Mouse (Mus musculus): ENCODE results near the gene Ccdc114.
A peak's percentile ranks its signal among the peaks of the same experiment; 100 is the strongest.
"Not testable (repeated sequence)": the region's sequence is repeated elsewhere in the genome, so short reads cannot be mapped to it uniquely, and the experiment has no call there.

Ccdc114 gene

DNA sequence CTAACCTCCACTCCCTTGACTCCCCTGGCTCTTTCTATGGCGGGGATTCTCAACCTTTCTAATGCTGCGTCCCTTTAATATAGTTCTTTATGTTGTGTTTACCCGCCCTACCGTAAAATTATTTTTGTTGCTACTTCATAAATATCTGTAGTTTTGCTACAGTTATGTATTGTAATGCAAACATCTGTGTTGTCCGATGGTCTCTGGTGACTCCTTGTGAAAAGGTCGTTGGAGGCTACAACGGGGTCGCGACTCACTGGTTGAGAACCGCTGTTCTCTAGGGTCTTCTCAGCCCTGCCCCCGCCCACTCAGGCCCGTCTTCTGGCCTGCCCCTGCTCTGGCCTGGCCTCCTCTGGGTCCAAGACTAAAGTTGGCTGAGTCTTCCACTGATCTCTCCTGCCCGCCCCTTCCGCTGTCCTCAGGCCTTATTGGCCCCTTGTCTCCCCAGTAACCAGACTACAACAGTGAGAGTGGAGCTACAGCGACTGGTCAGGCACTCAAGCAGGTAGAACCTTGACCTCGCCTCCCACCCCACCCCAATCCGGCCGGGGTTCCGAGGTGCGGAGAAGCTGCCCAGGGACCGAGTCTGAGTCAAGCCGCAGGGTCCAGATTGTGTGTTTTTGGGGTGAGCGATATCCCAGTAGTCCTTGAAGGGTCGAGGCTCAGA lies at the start of gene Ccdc114:
TSS of gene Ccdc114 (plus strand) at position 311 of the 667 bp plus-strand sequence.
- DNase-seq: peak; percentile 20 to 30

DNA sequence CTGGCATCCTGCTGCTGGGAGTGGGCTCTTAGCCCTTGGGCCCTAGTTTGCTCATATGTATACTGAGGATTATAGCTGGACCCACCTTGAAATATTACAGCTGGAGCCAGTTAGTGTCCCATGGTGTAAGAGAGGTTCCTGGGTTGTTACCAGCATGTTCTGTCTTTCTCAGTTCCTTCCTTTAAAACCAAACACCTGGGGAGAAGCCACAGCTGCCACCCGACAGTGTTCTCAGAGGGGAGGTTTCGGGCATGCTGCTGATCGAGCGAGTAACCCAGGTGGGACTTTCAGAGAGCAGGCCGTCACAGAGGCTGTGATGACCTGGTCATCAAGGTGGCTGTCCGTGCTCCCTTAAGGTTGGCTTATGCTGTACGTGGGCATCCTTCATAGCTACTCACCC lies 47.0 kb upstream of the Ccdc114 start:
- DNase-seq: no peak

DNA sequence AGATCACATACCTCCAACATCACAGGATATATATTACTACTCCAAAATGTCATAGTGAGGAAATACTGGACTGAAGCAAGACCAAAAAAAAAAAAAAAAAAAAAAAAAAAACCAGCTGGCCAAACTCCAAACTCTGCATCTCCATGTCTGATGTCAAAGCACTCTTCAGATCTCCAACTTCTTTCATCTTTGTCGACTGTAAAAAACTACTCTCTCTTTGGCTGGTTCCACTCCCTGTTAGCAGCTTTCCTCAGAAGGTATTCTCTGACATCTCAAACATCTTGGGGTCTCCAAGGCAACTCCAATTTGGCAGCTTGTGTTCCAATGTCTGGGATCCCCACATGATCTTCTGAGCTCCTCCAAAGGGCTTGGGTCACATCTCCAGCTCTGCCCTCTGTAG lies 45.6 kb upstream of the Ccdc114 start, which contains the start of gene Grin2d:
TSS of gene Grin2d (minus strand) at position 101 of the 400 bp plus-strand sequence.
- DNase-seq: not testable (repeated sequence)

DNA sequence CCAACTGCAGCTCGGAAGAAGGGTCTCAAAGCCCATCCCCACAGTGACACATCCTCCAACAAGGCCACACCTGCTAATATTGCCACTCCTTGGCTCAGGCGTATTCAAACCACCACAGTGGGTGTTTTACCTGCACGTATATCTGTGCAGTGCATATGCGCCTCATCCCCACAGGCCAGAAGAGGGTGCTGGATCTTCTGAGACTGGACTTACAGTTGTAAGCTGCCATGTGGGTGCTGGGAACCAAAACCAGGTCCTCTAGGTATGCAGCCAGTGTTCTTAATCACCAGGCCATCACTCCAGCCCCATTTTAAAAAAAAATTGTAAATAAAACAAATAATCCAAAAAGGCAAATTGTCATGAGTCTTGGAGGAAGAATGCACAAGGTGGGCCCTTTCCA lies 43.3 kb upstream of the Ccdc114 start:
- DNase-seq: no peak

DNA sequence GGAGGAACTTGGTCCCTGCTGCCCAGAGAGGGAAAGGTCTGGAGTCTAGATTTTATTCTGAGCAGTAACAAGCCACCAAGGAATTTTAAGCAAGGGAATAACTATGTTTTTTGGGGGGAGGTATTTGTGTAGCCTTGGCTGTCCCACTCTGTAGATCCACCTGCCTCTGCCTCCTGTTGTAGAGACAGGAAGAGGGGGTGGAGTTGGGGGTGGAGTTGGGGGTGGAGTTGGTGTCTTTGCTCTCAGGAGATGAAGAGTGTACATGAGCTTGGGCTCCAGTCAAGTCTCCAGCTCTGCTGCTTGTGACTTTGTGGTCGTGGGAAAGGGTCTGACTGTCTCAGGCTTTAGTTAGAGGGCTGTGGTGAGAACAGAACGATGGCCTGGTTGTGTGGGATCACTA lies 42.9 kb upstream of the Ccdc114 start:
- DNase-seq: no peak

DNA sequence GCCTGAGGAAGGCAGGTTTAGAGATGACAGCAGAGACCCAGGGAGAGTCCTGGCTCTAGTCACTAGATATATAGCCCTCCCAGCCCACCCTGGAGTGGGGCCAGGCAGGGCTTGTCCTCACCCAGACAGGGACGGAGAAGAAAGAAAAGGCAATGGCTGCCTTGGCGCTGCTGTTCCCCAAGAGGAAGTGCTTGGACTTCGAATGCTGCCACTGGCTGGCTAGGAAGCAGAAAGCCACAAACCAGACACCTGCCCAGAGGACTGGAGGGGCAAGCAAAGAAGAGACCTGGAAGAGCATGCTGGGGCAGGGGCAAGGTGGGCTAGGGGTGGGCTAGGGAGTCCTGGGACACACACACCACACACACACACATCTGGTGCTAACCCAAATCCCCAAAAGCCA lies 36.6 kb upstream of the Ccdc114 start:
- no peak for DNase-seq

DNA sequence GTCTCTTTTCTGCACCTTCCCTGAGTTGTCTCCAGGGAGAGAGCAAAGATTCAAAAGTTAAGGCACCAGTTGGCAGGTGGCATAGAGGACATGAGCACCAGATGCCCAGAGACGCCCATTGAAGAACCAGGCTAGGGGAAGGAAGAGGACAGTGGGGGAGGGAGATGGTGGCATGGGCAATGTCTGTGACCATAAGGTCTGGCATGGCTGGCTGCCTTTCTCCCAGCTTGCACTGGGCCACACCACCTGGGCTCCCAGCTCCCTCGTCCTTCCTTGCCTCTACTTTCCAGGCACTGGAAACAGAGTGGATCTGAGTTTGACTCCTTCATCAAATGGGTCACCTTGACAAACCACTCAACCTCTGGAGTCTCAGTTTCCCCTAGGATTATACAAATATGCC lies 31.2 kb upstream of the Ccdc114 start:
- DNase-seq: no peak

DNA sequence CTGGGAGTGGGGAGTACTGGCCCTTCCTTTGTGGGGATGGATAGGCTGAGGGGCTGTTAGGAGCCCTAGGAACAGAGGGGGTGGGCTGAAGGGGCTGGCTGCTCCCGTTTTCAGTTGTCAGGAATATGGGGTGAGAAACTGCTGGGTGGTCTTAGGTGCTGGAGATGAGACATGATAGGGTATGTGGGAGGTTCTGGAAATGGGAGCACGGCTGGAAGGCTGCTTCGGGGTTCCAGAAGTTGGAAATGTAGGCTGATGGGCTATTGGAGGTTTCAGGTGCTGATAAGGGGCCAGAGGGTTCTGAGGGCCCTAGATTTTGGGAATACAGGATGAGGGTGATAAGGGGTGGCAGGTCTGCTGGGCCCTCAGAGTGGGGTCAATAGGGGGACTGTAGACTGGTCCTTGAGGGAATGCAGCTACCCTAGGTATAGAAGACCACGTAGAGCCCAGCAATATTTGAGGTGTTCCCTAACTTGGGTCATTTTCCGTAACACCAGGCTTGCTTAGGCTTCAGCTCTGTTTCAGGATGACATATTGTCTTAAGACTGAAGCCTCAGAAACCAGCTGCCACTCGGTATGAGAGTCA lies 27.8 kb upstream of the Ccdc114 start:
- no peak for DNase-seq

DNA sequence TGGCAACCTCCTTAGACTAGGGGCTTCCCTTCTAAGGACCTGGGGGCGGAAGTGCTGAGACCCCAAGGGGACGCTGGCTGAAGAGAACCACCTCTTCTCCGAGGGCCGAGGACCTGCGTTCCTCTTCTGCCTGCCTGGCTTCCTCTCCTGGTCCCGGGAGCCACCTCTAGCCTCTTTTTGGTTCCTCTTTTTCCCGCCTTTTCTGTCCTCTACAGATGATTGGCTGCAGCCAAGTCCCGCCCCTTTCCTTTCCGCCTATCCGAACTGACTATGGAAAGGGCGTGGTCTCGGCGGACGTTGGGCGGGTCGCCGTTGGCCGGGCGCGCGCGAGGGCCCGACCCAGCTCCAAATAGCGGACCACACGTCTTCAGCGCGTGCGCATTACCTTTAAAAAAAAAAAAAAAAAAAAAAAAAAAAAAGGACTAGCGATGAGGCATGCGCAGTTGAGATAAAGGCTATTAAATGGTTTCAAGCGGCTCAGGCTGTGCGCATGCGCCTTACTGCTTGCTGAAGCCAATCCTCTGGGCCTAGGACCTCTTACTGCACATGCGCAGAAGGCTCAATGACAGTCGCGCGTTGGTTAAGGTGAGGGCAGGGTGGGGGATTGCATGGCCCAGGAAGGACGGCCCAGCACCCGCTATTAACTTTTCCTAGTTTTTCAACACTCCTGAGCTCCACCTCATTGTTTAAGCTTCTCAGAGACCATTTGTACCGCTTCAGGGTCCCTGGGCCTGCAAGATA lies 27.2 kb upstream of the Ccdc114 start, which contains the start of the genes Syngr4 and Tmem143:
TSS of gene Syngr4 (minus strand) at position 198 of the 741 bp plus-strand sequence.
TSS of gene Tmem143 (plus strand) at position 425 of the 741 bp plus-strand sequence.
- peak; percentile 97 to 98 for DNase-seq

DNA sequence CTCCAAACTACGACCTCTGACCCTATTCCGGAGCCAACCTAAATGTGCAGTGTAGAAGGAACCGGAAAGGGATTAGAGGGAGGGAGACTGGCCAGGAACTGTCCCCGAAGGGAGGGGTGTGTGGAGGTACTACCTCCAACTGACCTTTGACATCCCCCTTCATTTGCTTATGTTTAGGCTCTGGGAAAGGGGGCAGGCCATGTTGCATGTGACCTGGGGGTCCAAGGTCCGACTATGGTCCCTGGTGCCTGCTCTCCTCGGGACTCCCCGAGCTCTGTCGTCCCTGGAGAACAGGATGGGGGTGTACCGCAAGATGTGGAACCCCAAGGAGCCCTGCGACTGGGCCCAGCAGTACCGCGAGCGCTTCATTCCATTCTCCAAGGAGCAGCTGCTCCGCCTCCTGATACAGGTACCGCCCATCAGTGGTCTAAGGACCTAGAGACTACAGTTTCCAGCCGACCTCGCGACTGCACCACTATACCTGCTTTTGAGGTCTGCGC lies 26.6 kb upstream of the Ccdc114 start:
- peak; percentile 57 to 66 for DNase-seq

DNA sequence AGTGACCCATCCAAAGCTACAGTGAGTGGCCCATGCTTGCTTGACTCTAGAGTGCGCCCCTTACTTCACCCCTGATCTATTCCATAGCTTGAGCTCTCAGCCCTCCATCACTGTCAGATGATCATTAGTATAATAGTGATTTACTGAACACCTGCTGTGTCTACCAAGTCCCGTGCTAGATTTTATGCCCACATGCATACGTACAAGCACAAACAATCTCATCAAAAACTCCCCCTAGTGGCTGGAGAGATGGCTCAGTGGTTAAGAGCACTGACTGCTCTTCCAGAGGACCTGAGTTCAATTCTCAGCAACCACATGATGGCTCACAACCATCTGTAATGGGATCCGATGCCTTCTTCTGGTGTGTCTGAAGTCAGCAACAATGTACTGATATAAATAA lies 25.7 kb upstream of the Ccdc114 start:
- peak in 1 of 2 experiments; percentile 25 for DNase-seq

DNA sequence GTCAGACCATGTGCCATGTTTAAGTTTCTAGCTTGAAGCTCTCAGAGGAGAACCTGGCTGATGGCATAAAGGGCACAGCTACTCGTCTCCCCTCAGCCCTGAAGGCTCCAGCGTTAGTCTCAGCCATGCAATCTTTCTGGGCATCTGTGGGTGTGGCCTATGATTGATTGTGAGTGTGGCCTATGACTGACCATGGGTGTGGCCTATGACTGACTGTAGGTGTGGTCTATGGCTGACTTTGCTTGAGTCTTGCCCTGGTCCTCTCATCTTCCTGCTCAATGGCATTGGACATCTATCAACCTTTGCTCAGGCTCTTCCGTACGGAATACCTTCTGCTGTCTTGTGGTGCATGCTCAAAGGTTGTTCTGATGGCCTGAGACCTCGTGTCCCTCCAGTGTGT lies 22.3 kb upstream of the Ccdc114 start:
- DNase-seq: no peak

DNA sequence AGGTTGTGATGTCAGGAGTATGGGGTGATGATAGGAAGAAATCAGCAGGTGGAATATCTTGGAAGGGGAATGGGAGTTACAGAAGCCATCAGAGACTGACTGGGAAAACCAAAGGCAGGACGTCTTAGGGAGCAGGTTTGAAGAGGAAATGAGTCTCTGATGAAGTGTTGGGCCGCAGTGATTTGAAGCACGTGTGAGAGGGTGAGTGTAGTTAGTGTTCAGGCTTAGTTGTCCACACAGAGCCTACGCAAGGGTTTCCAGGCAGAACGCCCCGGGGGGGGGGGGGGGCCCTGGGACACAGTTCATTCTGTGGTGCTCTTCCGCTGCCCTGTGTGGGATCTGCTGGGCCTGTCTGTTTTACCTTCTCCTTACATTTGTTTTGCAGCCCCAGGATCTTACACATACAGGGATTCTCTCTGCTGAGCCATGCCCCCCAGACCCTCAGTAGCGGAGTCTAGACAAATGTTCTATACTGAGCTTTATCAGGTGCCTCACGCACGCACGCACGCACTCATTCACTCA lies 21.3 kb upstream of the Ccdc114 start:
- DNase-seq: no peak

DNA sequence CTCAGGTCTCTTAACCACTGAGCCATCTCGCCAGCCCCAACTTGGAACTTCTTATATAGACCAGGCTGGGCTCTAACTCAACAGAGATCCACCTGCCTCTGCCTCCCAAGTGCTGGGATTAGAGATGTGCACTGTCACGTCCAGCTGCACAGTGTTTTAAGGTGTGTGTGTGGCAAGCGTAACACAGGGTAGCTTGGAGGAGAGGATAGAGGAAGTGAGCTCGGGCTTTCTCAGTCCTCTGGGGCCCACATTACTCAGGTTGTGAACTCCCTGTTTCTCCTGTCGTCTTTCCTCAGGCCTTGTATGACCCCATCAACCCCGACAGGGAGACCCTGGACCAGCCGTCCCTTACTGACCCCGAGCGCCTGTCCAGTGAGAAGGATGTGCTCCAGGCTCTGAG lies 17.2 kb upstream of the Ccdc114 start:
- DNase-seq: no peak

DNA sequence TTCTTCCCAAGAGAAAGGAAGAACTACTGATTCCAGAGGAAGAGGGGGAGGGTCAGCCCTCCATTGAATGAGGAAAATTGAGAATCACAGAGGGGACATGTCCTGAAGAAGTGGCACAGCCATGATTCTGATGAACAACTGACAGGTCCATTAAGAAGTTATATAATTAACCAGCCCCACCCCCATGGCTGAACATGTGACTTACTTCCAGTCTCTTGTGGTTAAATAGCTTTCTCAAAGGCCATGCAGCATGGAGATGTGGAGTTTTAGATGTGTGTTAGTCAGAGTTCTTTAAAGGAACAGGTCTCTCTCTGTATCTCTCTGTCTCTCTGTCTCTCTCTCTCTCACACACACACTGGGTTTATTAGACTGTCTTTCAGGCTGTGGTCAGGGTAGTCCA lies 15.5 kb upstream of the Ccdc114 start:
- DNase-seq: no peak

DNA sequence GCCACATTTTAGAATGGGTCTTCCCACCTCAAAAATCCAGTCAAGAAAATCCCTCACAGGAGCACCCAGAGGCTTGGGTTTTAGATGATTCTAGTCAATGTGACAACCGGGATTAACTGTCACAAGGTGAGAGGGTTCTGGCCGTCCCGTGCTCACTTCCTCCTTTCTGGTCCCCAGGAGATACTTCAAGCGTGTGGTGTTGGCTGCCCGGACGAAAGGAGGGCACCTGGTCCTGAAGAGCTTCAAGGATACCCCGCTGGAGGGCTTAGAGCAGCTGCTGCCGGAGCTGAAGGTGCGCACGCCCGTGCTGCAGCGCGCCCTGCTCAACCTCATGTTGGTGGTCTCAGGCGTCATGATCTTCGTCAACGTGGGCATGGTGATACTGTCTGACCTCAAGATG lies 14.7 kb upstream of the Ccdc114 start:
- no peak for DNase-seq

DNA sequence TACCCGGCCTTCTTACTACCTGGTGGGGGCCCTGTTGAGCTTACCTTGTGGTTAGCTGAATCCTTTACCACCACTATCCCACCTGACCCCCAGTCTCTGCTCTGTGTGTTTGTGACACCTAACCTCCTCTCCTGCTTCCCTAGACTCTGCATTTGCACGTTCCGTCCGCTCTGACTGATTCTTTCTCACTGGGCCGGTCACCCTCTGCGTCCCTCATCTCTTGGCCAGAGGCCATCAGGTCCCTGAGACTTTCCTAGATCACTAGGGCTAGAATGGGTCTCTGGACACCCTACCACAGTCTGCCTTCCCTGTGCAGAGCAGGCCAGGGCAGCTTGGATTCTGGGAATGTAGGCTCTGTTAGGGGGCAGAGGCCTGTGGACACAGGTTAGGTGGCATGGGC lies 9.8 kb upstream of the Ccdc114 start:
- no peak for DNase-seq

DNA sequence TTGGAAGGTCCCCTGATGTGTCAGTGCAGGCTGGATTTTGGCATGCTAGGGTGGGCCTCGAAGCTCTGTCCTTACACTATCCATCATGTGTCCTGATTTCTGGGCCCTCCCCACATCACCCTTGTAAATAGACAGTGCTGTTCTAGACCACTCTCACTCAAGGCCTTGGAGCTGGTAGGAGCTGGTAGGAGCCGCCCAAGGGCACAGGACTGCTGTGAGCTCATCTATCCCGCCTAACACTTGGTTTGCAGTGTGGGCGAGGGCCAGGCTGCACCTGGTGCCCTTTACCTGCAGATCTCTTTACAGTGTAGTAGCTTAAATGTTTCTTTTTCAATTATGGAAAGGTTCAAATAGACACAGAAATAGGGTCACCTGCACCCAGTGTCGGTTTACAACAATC lies 8.9 kb upstream of the Ccdc114 start:
- DNase-seq: no peak

DNA sequence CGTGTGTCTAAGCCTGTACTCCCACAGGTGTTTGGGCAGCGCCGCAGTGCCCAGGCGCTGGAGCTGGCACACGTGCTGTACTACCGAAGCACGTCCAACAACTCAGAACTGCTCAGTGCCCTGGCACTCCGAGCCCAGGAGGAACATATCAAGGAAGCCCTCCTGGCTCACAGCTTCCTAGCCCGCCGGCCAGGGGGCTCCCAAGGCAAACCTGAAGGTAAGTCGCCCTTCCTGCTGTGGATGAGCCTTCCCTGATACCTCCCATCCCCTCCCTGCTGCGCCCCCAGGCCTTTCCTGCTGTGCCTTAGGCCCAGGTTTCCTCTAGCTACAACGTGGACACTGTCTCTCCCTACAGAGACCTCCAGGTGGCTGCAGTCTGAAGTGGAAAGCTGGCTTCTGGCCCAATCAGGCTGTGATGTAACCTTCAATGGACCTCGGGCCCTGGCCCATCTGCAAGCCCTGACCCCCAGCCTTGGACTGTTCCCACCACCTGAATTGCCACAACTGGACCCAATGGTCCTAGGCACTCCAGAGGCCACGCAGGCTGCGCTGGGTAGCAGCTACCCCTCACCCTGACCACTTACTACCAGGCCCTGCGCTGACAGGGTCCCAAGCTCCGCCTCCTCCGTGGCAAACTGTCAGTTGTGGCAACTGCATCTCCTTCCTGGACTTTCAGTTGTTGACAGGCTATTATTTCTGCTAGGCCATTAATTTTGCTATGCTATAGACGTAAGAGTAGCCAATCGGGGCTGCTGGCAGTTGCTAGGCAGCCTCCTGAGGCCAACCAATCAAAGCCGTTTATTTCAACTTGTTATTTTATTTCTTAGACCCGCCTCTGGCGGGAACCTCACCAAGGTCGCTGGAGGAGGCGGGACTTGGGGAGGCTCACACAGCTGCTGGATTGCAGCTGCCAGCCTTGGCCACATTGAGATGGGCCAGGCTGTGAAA lies 7.5 kb upstream of the Ccdc114 start:
- no peak for DNase-seq

DNA sequence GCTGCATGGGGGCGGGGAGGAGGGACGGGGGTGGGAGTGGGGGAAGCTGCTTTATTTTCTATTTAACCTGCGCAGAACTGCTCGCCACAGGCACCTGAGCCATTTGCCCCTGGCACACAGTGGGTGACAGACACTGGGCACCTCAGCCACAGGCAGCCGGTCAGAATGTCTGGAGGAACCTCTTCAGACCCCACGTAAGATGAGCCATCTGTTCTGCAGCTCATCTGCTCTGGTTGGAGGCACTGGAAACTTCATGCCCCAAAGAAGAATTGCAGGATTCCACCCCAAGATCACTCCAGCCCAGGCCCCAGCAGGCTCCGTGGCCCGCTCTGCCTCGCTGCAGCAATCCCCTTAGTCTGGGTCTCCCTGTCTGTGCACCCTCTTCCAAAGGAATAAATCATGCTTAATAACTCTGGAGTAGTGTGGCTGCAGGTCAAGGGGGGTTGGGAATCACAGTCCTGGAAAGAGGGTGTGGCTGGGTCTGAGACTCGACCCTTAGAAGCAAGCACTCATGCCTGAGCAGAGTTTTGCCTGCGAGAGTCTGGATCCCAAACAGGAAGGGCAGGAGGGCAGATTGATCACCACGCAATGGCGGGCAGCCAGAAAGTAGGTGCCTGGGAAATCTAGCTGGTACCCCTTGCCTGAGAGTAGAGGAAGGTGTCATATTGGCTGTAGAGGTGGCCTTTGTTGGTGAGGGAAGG lies 6.7 kb upstream of the Ccdc114 start:
- DNase-seq: no peak

DNA sequence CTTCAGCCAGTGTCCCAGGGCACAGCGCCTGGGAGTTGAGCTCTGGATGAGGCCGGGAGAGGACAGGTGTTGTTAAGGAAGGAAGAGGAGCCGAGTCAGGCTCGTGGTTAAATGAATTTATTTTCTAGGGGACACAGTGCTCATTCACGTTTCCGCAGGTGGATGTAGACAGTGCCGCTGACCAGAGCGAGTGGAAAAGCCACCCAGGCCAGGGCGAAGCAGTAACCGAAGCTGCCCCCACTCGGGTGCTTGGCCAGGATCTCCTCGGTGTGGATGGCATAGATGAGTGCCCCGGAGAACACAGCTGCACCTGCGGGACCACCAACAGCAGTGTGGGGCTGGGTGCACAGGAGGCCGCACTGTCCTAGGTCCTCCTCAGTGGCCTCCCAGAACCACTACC lies 5.9 kb upstream of the Ccdc114 start:
- DNase-seq: no peak

Measured in cerebellum, postnatal 36 days (tissue).